Mouse (Mus musculus) erythroblast, embryonic 14.5 days (primary cell): ENCODE data around the gene Gm6614. TPM values are rescaled to one million over a fixed set of nuclear protein-coding genes. Genes with fewer than 3 reads are reported as not detected.

Experiments
- H3K27me3 ChIP-seq: 2 replicates; pipeline ENCODE4 v1.6.1; 2012; ENCODE audit warnings: inconsistent platforms; ENCODE audit not compliant: control insufficient read depth
- H3K36me3 ChIP-seq: 2 replicates; pipeline ENCODE4 v1.6.1; 2012; ENCODE audit warnings: mild to moderate bottlenecking, inconsistent platforms; ENCODE audit not compliant: control insufficient read depth
- H3K4me1 ChIP-seq: 2 replicates; pipeline ENCODE4 v1.6.1; 2012; ENCODE audit warnings: inconsistent platforms; ENCODE audit not compliant: control insufficient read depth
- H3K4me3 ChIP-seq: replicated peaks from 2 replicates; pipeline ENCODE3; 2012; ENCODE audit warnings: moderate library complexity, mild to moderate bottlenecking, inconsistent platforms
- H3K9me3 ChIP-seq: 2 replicates; pipeline ENCODE4 v1.6.1; 2012; ENCODE audit warnings: low read length, inconsistent platforms, mixed read lengths; ENCODE audit not compliant: control insufficient read depth
- GATA1 ChIP-seq: IDR thresholded peaks from 2 replicates; pipeline ENCODE4 v1.6.1; 2012; ENCODE audit warnings: low read length, inconsistent platforms, mixed read lengths
- TAL1 ChIP-seq: IDR thresholded peaks from 3 replicates; pipeline ENCODE4 v1.6.1; 2012; ENCODE audit warnings: low read length, inconsistent platforms, mixed read lengths
- polyA plus RNA-seq: library from polyadenylated mRNA; stranded (reverse); fragments of >175 nt; gene quantifications from 2 replicates; pipeline ENCODE4 v1.2.3, GENCODE M21; 2012

The Gm6614 gene
- polyA plus RNA-seq, 1 experiment: not detected

- TF ChIP-seq GATA1 (no peak), TAL1 (no peak)
- Histone ChIP-seq H3K4me1 (no peaks in the 10 kb centered on the region), H3K9me3 (no peaks in the 10 kb centered on the region), H3K4me3 (no peak overlapping the region), H3K27me3 (no peaks in the 10 kb centered on the region), H3K36me3 (no peaks in the 10 kb centered on the region)
Measured at GRCm38 (mm10) chr6:141984644-141985043, 26.6 kb downstream of the Gm6614 start.

- H3K9me3 ChIP-seq: 0 out of 2 replicates have a peak, but pooled peaks cover 3% of the 10 kb centered on the region
- TF ChIP-seq TAL1 (no peak), GATA1 (no peak)
- H3K36me3 ChIP-seq: no peaks in the 10 kb centered on the region
Measured at GRCm38 (mm10) chr6:141962420-141962819, 48.8 kb downstream of the Gm6614 start.

GRCm38 (mm10) chr6:141961861-141962260 lies 49.4 kb downstream of the Gm6614 start:
- H3K4me1 ChIP-seq: no peaks in the 10 kb centered on the region
- H3K9me3 ChIP-seq: peaks cover 4% of the 10 kb centered on the region
- TF ChIP-seq GATA1 (no peak), TAL1 (no peak)
- H3K27me3 ChIP-seq: no peaks in the 10 kb centered on the region
- no peak overlapping the region for H3K4me3 ChIP-seq
- H3K36me3 ChIP-seq: no peaks in the 10 kb centered on the region

More at GRCm38 (mm10) chr6:141962420-141962819, 48.8 kb downstream of the Gm6614 start:
- Histone ChIP-seq H3K4me1 (no peaks in the 10 kb centered on the region), H3K4me3 (no peak overlapping the region), H3K27me3 (no peaks in the 10 kb centered on the region)

GRCm38 (mm10) chr6:141960482-141960881 lies 50.7 kb downstream of the Gm6614 start:
- Histone ChIP-seq H3K4me1 (no peaks in the 10 kb centered on the region), H3K4me3 (no peak overlapping the region), H3K36me3 (no peaks in the 10 kb centered on the region), H3K9me3 (peaks cover 8% of the 10 kb centered on the region), H3K27me3 (no peaks in the 10 kb centered on the region)
- TF ChIP-seq GATA1 (no peak), TAL1 (no peak)

GRCm38 (mm10) chr6:141946862-141947261 lies 64.4 kb downstream of the Gm6614 start, which contains the start of gene Slco1a1:
Gene Slco1a1, minus strand, starts transcription at chr6:141946962.
- TF ChIP-seq TAL1 (no peak), GATA1 (no peak)
- Histone ChIP-seq H3K4me3 (no peak within 1 kb of the TSS), H3K36me3 (no peaks in the 10 kb centered on the region), H3K9me3 (peaks cover 3% of the 10 kb centered on the region; the same call in 1 of the 2 replicates), H3K4me1 (no peaks in the 10 kb centered on the region), H3K27me3 (no peaks in the 10 kb centered on the region)

GRCm38 (mm10) chr6:141940451-141940850 lies 70.8 kb downstream of the Gm6614 start:
- no peaks in the 10 kb centered on the region; the same call in 1 of the 2 replicates for H3K9me3 ChIP-seq
- no peaks in the 10 kb centered on the region for H3K36me3 ChIP-seq
- TF ChIP-seq GATA1: no peak
- TF ChIP-seq TAL1: no peak
- no peak overlapping the region for H3K4me3 ChIP-seq
- H3K27me3 ChIP-seq: no peaks in the 10 kb centered on the region
- no peaks in the 10 kb centered on the region for H3K4me1 ChIP-seq

Other genes starting within 250 kb of the Gm6614 start
- not detected in 2 replicates for gene Gm5724, start 237.6 kb downstream of the Gm6614 start, polyA plus RNA-seq
- not detected in 2 replicates for gene Slco1a4, start 155.2 kb downstream of the Gm6614 start, polyA plus RNA-seq
- gene Slco1a1, start 64.5 kb downstream of the Gm6614 start, polyA plus RNA-seq: not detected in 2 replicates
- not detected in 2 replicates for gene Slco1a6, start 197.1 kb upstream of the Gm6614 start, polyA plus RNA-seq